ENCODE assay signal across 11 mouse cellular contexts in the genomic region with DNA sequence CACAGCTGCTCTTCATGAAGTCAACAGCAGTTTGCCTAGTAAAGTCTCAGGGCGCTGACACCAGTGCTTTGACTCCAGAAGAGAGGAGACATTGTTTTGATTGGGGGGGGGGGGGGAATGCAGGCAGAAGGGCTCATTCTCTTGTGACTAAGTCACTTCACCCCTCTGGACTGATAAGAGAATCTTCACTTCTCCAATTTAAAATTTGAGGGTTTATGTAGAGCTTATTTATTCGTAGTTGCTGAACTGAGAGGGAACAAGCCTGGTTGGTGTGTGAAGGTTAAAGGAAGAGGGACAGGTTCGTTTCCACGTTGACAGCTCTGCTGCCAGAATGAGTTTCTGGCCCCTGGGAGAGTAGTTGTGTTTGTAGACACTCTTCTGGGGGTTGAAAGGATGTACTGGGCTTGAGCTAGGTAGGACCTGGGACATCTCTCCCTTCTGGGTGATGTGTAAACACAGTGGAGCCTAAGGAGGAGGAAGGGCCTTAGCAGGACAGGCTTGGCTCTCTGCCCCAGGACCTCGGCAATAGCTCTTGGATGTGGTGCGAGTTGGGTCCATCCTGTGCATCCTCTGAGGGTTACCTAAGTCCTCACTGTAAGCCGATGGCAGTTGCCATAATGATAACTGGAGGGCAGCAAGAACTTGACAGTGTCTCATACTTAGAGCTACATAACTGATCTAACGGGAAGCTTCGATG. TPM values are rescaled to one million over a fixed set of nuclear protein-coding genes. Genes with fewer than 3 reads are reported as not detected.
DNase-seq lines count a peak whose midpoint lies in the region; ATAC-seq and TF ChIP-seq lines count a peak whose summit lies in the region.
"Had no signal": no experiment of that assay in that cellular context is flagged by ENCODE, and none has a peak within 500 bp of the region (broad histone marks: within the 10 kb centered on the region; RNA-seq: fewer than 3 reads in every experiment).

No protein-coding gene starts in this region.

- ATAC-seq in lung, embryonic 15.5 days (ENCODE audit: borderline replicate concordance, extremely low read depth, low FRiP score, low TSS enrichment), result no peak
- no peak for ATAC-seq in forebrain, embryonic 16.5 days

- H3K4me1 ChIP-seq in lung, embryonic 15.5 days, result peaks cover 19% of the 10 kb centered on the region
- H3K4me1 ChIP-seq in forebrain, embryonic 16.5 days (replicated peaks; ENCODE audit: control insufficient read depth, insufficient read depth, low read length), result peaks cover 25% of the 10 kb centered on the region

- intact Hi-C loops in gastrocnemius, adult 2 months (cut with DNase I), result loop anchor here (5.0 kb wide), 2 partner anchors 104 to 239 kb away; no protein-coding TSS in a partner anchor

- peak; percentile 70 for TF ChIP-seq POLR2A in myocyte (IDR thresholded peaks at IDR 0.05; ENCODE audit: insufficient read length, low read depth)

- no peaks in the 10 kb centered on the region for H3K9me3 ChIP-seq in lung, embryonic 15.5 days
- H3K9me3 ChIP-seq in forebrain, embryonic 16.5 days (ENCODE audit: control insufficient read depth, low read length), result no peaks in the 10 kb centered on the region

- peaks cover 27% of the 10 kb centered on the region for H3K79me2 ChIP-seq in myocyte (ENCODE audit: control insufficient read depth, insufficient read depth)

- H3K36me3 ChIP-seq in lung, embryonic 15.5 days, result peaks cover 26% of the 10 kb centered on the region
- peaks cover 4% of the 10 kb centered on the region for H3K36me3 ChIP-seq in forebrain, embryonic 16.5 days (ENCODE audit: control insufficient read depth, insufficient read depth)
- H3K36me3 ChIP-seq in myocyte (ENCODE audit: control insufficient read depth, insufficient read depth), result peaks cover 20% of the 10 kb centered on the region

- no peak overlapping the region for H3K9ac ChIP-seq in lung, embryonic 15.5 days
- no peak overlapping the region for H3K9ac ChIP-seq in forebrain, embryonic 16.5 days (replicated peaks; ENCODE audit: low read depth, low read length)

- H3K27me3 ChIP-seq in lung, embryonic 15.5 days, result no peaks in the 10 kb centered on the region
- no peaks in the 10 kb centered on the region for H3K27me3 ChIP-seq in forebrain, embryonic 16.5 days (replicated peaks; ENCODE audit: control insufficient read depth, insufficient read depth, low read length)
- no peaks in the 10 kb centered on the region for H3K27me3 ChIP-seq in myocyte (ENCODE audit: control insufficient read depth, insufficient read depth, insufficient read length)

- TF ChIP-seq CTCF in gastrocnemius, adult 2 months (IDR thresholded peaks at IDR 0.05), result no peak

- H3K4me3 ChIP-seq in gastrocnemius, adult 2 months, result peak overlapping the region; percentile 83
- 0 out of 2 replicates have a peak overlapping the region, but pooled peaks have one; percentile 64 for H3K4me3 ChIP-seq in lung, embryonic 15.5 days
- H3K4me3 ChIP-seq in forebrain, embryonic 16.5 days (replicated peaks; ENCODE audit: low read length), result no peak overlapping the region
- H3K4me3 ChIP-seq in myocyte, result peak overlapping the region; percentile 97

- peak overlapping the region; percentile 77 for H3K4me2 ChIP-seq in lung, embryonic 15.5 days
- peak overlapping the region; percentile 89 for H3K4me2 ChIP-seq in forebrain, embryonic 16.5 days (ENCODE audit: low read length)
- H3K4me2 ChIP-seq in myocyte (ENCODE audit: low read depth), result peak overlapping the region; percentile 96

- 64% methylated on average over 9 of the region's 9 CpGs for WGBS in lung, embryonic 15.5 days
- 82% methylated on average over 9 of the region's 9 CpGs for WGBS in forebrain, embryonic 16.5 days

- H3ac ChIP-seq in myocyte (ENCODE audit: control insufficient read depth, insufficient read length), result no peak overlapping the region

- no peak for DNase-seq in gastrocnemius, adult 2 months
- no peak for DNase-seq in gastrocnemius, adult 8-10 months (ENCODE audit: low spot score in 2 of 2)
- DNase-seq in lung, postnatal 10 days, result no peak
- DNase-seq in retina, embryonic 14.5 days (ENCODE audit: low spot score), result no peak
- no peak for DNase-seq in urinary bladder, postnatal 25 days (ENCODE audit: low spot score)
- DNase-seq: gastrocnemius, postnatal 36 days had no signal

- H3K27ac ChIP-seq in gastrocnemius, adult 2 months, result no peak overlapping the region
- H3K27ac ChIP-seq in lung, embryonic 15.5 days, result peak overlapping the region; percentile 29; the same call in 1 of the 2 replicates
- no peak overlapping the region for H3K27ac ChIP-seq in forebrain, embryonic 16.5 days (ENCODE audit: low read length)
- H3K27ac ChIP-seq: macrophage had no signal

TF ChIP-seq in myocyte, 11 proteins besides CTCF, POLR2A, EP300 and RAD21:
- TF ChIP-seq MYOD1 (IDR thresholded peaks at IDR 0.05; ENCODE audit: control insufficient read depth in 1 of 3, insufficient read length in 2 of 3, low read depth in 2 of 3), result no peak
- no peak for TF ChIP-seq MYOG (IDR thresholded peaks at IDR 0.05; ENCODE audit: control insufficient read depth in 1 of 3, insufficient read depth in 1 of 3, insufficient read length in 2 of 3, low read depth in 2 of 3)
- no peak for TF ChIP-seq REST (IDR thresholded peaks at IDR 0.05; ENCODE audit: insufficient read depth, insufficient read length)
- peak; percentile 99 for TF ChIP-seq POLR2AphosphoS2 (IDR thresholded peaks at IDR 0.05; ENCODE audit: insufficient read length, low read depth)
TF ChIP-seq in myocyte: peak in this region for 1.

RNA-seq across cellular contexts. Expression of gene Serp2, which starts 48.7 kb away (rescaled TPM):
- total RNA-seq in gastrocnemius, adult 2 months (2021), result under 1 TPM in 1 of 2 experiments, not detected in 1; 0.64 TPM
- total RNA-seq in gastrocnemius, adult 8-10 months (2022), result under 1 TPM in 2 of 4 experiments, not detected in 2; 0.34 to 0.39 TPM
- polyA plus RNA-seq in lung, embryonic 15.5 days (2015; fragmentation: Nextera tagmentation; extraction: Ambion mirVana), result 5.3 TPM in 2 replicates
- 124 and 163 TPM in 2 replicates for polyA plus RNA-seq in forebrain, embryonic 16.5 days (2015; fragmentation: Nextera tagmentation; extraction: Ambion mirVana)
- 17.0 TPM for polyA plus RNA-seq in myocyte (2012; fragmentation: generic; extraction: Trizol)
- total RNA-seq: CH12.LX had no signal
- polyA plus RNA-seq: macrophage had no signal
